ENCODE assay signal across 12 mouse cellular contexts in genomic region chr4:95443854-95444811, GRCm38 (mm10).
A peak's percentile ranks its signal among the peaks of the same experiment; 100 is the strongest.
DNase-seq lines count a peak whose midpoint lies in the region; ATAC-seq and TF ChIP-seq lines count a peak whose summit lies in the region.
"Had no signal": no experiment of that assay in that cellular context is flagged by ENCODE, and none has a peak within 500 bp of the region (broad histone marks: within the 10 kb centered on the region; RNA-seq: fewer than 3 reads in every experiment).

No protein-coding gene starts in this region.

- TF ChIP-seq CTCF in lung, adult 2 months (IDR thresholded peaks at IDR 0.05; ENCODE audit: insufficient read depth, low read length) = no peak

- no peaks in the 10 kb centered on the region for H3K36me3 ChIP-seq in limb, embryonic 10.5 days
- H3K36me3 ChIP-seq: hindbrain, embryonic 10.5 days; midbrain, embryonic 12.5 days; neural tube, embryonic 13.5 days had no signal

- TF ChIP-seq POLR2A in lung, adult 2 months (IDR thresholded peaks at IDR 0.05; ENCODE audit: borderline replicate concordance, extremely low read depth, low read depth, low read length) = no peak

- peak; percentile 44 to 53 for DNase-seq in lung, adult 18-20 months
- DNase-seq in lung, adult 2 months = no peak
- peak; percentile 88 for DNase-seq in kidney, adult 11 months
- peak; percentile 46 for DNase-seq in limb, embryonic 10.5 days (ENCODE audit: low spot score)
- DNase-seq in yolk sac, embryonic 10.5 days (ENCODE audit: low spot score) = peak; percentile 76
- no peak for DNase-seq in urinary bladder, postnatal 10 days (ENCODE audit: low spot score)
- no peak for DNase-seq in retina, postnatal 1 day

- no peaks in the 10 kb centered on the region for H3K27me3 ChIP-seq in limb, embryonic 10.5 days (ENCODE audit: low read depth, poor library complexity, severe bottlenecking)
- H3K27me3 ChIP-seq: midbrain, embryonic 12.5 days; neural tube, embryonic 13.5 days had no signal

- no peaks in the 10 kb centered on the region for H3K9me3 ChIP-seq in limb, embryonic 10.5 days (replicated peaks)
- H3K9me3 ChIP-seq: hindbrain, embryonic 10.5 days; midbrain, embryonic 12.5 days; neural tube, embryonic 13.5 days had no signal

- ATAC-seq in erythroid progenitor cell, adult 5-6 weeks (replicated peaks; ENCODE audit: low FRiP score, poor library complexity, severe bottlenecking) = no peak
- ATAC-seq: forebrain, embryonic 16.5 days had no signal

- H3K4me1 ChIP-seq in lung, adult 2 months (ENCODE audit: control insufficient read depth, insufficient read depth, low read length) = no peaks in the 10 kb centered on the region; the same call in 1 of the 2 replicates
- peaks cover 18% of the 10 kb centered on the region for H3K4me1 ChIP-seq in limb, embryonic 10.5 days
- H3K4me1 ChIP-seq: hindbrain, embryonic 10.5 days; midbrain, embryonic 12.5 days; neural tube, embryonic 13.5 days had no signal

- H3K4me3 ChIP-seq in lung, adult 2 months (replicated peaks; ENCODE audit: extremely low read depth, low read depth, low read length) = no peak overlapping the region
- no peak overlapping the region for H3K4me3 ChIP-seq in limb, embryonic 10.5 days
- H3K4me3 ChIP-seq: hindbrain, embryonic 10.5 days; midbrain, embryonic 12.5 days; neural tube, embryonic 13.5 days had no signal

- peak overlapping the region; percentile 62 for H3K27ac ChIP-seq in limb, embryonic 10.5 days
- H3K27ac ChIP-seq: hindbrain, embryonic 10.5 days; midbrain, embryonic 12.5 days; neural tube, embryonic 13.5 days had no signal

- 39% methylated on average over 12 of the region's 12 CpGs for WGBS in lung, adult 2 months
- WGBS in limb, embryonic 10.5 days = 40% methylated on average over 12 of the region's 12 CpGs

Comparison
In these comparisons a context has a peak if more than half of its experiments do, and no peak if none do; other contexts are left out.
1. DNase-seq: peak in lung, adult 18-20 months (2 of 2), kidney, adult 11 months (single experiment), limb, embryonic 10.5 days (single experiment) and yolk sac, embryonic 10.5 days (single experiment); none in lung, adult 2 months (single experiment), urinary bladder, postnatal 10 days (single experiment) and retina, postnatal 1 day (single experiment).